Mouse (Mus musculus) heart, adult 8-10 months (tissue): Measurements from ENCODE around the gene 1810010D01Rik. TPM values are rescaled to one million over a fixed set of nuclear protein-coding genes. Genes with fewer than 3 reads are reported as not detected.

ENCODE experiments used
- DNase-seq: peaks from one replicate; pipeline ENCODE4 v3.0.0; 2022; ENCODE audit warnings: low spot score
- total RNA-seq, 4 experiments: library from RNA; stranded (reverse); gene quantifications; 2 replicates each; pipeline ENCODE4 v1.2.4; 2022

Gene 1810010D01Rik
- total RNA-seq, 4 experiments from 2014 or later = 1.1 TPM; not detected in 3

GRCm38 (mm10) chr7:145215476-145215875 lies 7.6 kb upstream of the 1810010D01Rik start:
- DNase-seq = peak; percentile 52

DNA sequence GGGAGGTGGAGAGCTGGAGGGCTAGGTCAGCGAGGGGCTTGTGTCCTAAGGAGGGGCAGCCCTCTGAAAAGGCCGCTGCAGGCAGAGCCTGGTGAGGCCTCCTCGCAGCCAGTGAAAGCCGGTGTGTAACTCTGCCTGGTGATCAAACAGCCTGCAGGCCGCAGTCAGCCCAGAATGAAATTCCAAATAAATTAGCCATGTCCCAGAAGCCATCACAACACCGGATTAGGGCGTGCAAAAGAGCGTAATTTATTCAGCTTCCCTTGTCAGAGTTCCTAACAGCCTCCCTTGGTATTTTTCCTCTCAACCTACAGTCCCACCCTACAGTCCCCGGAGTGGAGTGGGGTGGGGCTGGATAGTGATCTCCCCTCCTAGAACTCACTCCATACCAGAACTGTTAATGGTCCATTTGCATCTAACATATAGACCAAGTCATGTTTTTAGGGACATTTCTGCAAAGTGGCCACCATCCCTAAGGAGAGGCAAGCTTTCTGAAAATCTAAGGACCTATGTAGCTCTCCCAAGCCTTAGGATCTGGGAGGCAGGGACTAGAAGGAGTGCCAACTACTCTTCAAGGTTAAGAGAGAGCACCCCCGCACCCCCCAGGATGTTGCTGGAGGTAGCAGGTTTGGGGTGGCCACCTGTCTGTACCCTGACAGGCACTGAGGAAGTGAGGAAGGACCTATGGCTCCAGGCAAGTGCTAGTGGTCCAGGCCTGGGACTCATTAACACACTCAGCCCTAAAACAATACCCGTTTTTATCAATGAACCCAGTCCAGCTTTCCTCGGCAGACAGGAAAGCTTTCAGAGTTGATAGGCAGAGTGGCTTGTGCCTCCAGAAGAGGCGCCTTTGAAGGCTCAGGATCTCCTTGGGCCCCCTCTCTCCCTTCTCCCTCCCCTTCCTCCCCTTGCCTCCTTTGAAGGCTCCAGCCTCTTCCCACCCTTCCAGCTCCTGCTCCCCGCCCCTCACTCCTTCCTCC lies 4.1 kb upstream of the 1810010D01Rik start:
- DNase-seq = no peak

DNA sequence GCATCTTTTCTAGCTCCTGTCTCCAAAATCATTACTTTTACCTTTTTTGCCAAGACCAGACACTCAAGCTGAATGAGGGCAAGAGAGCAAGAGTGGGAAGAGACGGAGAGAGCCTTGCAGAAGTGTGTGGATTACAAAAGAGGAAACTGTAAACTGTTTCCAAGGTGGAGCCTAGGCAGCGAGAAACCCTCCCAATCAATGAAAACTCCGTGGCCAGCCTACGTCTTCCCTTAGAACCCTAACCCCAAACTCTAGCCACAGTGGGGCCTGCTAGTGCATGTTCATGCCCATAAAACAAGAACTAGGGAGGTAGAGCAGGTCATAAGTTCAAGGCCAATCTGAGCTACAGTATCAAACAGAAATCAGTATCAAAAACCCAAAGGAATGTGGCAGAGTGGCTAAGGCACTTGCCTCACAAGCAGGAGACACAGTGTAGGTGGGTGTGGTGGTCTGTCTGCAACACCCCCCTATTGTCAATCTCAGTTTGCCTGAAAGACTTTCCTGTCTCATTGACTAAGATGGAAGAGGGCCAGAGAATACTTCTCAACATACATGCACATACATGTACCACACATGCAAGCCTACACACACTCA lies 2.7 kb upstream of the 1810010D01Rik start:
- no peak for DNase-seq

DNA sequence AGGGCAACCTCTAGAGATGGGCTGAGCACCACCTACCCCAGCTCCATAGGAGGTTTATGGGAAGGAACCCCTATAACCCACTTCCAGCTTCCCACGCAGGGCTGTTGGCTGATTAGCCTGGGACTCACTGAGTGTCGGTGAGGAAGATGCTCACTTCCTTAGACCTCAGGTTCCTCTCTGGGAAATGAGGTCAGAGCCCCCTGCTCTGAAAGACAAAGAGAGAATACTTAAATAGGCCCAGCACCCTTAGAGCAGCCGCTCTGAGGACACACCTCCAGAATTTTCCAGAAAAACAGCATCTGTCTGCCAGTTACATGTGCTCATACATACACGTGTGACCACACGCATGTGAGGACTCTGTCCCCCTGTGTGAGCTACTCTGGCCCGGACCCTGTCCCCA lies 1.1 kb downstream of the 1810010D01Rik start:
- DNase-seq = no peak

GRCm38 (mm10) chr7:145206056-145206610 lies 1.8 kb downstream of the 1810010D01Rik start:
- DNase-seq = peak; percentile 64

DNA sequence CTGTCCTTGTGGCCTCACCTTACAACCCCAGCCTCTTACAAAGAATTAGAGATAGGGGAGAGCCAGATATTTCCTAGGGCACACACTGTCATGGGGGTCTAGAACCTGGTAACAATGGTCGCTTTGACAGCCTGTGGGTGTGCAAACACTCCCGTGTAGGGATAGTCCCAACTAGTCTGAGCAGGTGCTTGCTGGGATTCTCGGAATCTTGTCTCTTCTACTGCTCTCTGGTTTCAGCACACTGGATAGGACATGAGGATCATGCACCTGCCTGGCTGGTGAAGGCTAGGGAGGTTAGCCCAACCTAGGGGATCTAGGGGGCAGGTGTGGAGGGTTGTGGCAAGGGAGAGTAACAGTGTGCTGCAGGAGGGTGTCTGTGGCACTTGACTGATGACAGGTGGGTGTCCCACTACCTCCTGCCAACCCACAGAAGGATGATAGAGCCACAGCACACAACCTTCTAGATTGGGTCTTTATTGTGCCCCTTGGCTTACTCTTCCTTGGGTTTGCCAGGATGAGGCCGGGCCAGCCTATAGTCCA lies 2.5 kb downstream of the 1810010D01Rik start:
- DNase-seq = no peak

GRCm38 (mm10) chr7:145199711-145200110 lies 8.2 kb downstream of the 1810010D01Rik start:
- DNase-seq = no peak

DNA sequence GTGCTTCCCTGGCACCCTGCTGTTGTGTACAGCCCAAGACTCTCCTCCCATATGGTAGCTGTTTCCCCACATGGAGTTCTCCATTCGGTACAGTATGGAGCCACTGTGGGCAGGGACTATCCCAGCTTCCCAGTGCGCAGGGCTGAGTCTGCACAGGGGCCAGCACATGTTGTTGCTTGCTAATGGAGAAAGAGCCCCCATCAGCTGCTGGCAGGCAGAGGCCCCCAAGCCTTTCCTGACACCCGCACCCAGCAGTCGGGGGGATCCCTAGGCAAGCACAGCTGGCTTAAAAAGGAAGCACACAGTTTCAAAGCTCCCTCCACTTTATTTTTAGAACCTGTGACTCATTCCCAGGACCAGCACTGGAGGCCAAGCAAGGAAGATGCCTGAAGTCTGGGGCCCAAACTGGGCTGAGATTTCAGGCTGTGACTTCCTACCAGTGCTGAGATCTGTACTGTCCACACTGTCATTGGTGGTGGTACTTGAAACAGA lies 9.7 kb downstream of the 1810010D01Rik start:
- DNase-seq = peak; percentile 76

DNA sequence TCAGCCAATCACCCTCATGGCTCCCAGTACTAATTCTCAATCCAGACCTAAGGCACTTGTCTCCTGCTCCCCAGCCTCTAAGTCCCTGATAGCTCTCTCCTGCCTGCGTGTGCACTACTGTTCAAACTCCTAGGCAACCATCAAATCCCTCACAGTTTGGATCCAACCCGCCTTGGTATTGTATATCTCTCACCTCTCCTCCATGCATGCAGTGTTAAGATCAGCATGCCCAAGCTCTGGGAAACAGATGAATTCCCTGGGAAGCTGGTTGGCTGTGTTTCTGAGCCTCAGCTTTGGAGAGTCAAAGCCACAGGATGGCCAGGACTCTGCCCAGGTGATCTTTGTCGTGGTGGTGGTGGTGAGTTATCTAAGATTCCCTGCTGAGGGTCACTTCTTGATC lies 10.2 kb downstream of the 1810010D01Rik start:
- no peak for DNase-seq

- no peak for DNase-seq
These were observed 10.9 kb downstream of the 1810010D01Rik start for GRCm38 (mm10) chr7:145197042-145197441.

DNA sequence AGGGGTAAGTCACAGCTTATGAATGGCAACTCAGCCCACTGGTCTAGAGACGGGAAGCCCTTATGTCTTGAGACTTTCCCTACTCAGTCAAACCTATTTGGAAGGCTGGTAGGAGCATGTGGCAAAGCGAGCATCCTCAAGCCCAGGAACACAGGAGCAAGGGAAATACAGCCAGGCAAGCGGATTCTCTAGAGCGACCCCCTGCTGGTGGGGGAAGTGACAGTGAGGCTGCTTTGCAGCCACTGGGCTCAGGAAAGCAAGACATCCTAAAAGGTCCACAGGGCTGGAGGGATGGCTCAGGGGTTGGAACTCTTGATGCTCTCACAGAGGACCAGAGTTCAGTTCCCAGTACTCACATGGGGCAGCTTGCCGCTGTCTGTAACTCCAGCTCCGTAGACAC lies 11.6 kb downstream of the 1810010D01Rik start:
- no peak for DNase-seq

DNA sequence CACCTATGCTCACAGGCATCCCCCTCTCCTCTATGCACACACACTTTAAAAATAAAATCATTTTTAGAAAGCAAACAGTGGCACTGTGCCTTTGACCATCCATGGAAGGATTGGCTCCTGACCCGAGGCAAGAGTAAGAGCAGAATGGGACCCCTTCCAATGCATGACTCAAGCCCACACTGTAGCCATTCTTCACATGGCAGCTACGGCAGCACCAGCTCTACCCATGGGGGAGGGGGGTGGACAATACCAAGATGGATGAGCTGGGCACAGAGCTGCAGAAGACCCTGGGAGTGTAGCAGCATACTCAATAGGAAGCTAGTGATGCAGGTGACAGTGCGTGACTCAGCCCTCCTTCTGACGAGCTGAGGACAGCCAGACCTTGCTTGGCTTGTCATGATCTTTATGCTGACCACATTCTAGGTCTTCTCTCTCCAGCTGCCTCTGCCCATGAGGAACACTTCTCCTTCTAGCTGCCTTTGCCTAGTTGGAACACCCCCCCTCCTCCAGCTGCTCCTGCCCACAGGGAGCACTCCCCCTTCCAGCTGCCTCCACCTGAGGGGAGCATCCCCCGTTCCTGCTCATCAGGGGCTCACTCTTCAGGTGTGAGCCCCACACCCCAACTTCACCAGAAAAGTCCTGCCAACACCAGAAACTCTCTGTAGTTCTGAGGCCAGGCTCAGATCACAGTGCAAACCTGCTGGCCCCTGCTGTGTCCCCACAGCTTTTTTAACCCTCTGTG lies 12.6 kb downstream of the 1810010D01Rik start:
- no peak for DNase-seq

GRCm38 (mm10) chr7:145194455-145195161 lies 13.3 kb downstream of the 1810010D01Rik start:
- DNase-seq = peak; percentile 63

- no peak for DNase-seq
These were observed 15.1 kb downstream of the 1810010D01Rik start for GRCm38 (mm10) chr7:145192836-145193235.

GRCm38 (mm10) chr7:145190520-145190919 lies 17.4 kb downstream of the 1810010D01Rik start:
- DNase-seq = no peak

- no peak for DNase-seq
These were observed 18.6 kb downstream of the 1810010D01Rik start for GRCm38 (mm10) chr7:145189342-145189741.

- peak; percentile 24 for DNase-seq
These were observed 20.1 kb downstream of the 1810010D01Rik start for GRCm38 (mm10) chr7:145187802-145188201.

DNA sequence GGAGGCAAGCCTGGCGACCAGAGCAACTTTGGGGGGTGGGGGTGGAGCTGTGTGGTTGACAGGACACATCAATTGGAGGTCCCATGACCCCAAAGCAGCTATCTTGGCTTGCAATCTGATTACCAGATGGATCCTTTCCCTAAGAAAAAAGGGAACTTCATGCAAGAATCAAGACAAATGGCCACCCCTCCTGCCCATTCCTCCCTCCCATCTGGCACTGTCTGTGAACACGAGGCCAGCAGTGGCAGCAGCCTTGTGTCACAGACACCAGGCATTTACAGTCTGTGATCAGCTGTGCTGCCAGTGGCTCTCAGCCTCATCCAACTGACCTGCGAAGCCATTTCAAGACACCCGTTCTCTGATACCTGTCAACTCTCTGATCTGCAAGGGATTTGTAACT lies 25.5 kb downstream of the 1810010D01Rik start:
- DNase-seq = no peak

- DNase-seq = no peak
These were observed 26.4 kb downstream of the 1810010D01Rik start for GRCm38 (mm10) chr7:145181376-145182034.

- DNase-seq = no peak
These were observed 28.2 kb downstream of the 1810010D01Rik start for GRCm38 (mm10) chr7:145179691-145180091.
